Mouse (Mus musculus): Measurements from ENCODE around the gene Tgfbr3l.

Tgfbr3l gene

DNA sequence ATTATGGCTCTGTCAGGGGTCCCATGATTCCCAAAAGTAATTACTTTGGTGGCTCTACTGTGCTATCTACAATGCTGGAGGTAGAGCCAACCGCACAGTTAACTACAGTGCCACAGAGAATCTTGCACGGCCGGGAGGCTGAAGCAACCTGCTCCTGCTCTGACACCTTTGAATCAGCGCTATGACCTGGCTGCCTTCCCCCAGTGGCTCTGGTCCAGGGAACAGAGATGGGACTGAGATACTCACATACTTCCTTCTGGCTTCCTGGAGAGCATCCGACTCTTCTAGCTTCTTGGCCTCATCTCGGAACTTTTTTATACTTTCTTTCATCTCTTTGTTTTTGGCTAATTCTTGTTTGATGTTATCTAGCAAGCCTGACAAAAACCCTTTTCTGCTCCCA lies 21.6 kb downstream of the Tgfbr3l start:
- DNase-seq = no peak

DNA sequence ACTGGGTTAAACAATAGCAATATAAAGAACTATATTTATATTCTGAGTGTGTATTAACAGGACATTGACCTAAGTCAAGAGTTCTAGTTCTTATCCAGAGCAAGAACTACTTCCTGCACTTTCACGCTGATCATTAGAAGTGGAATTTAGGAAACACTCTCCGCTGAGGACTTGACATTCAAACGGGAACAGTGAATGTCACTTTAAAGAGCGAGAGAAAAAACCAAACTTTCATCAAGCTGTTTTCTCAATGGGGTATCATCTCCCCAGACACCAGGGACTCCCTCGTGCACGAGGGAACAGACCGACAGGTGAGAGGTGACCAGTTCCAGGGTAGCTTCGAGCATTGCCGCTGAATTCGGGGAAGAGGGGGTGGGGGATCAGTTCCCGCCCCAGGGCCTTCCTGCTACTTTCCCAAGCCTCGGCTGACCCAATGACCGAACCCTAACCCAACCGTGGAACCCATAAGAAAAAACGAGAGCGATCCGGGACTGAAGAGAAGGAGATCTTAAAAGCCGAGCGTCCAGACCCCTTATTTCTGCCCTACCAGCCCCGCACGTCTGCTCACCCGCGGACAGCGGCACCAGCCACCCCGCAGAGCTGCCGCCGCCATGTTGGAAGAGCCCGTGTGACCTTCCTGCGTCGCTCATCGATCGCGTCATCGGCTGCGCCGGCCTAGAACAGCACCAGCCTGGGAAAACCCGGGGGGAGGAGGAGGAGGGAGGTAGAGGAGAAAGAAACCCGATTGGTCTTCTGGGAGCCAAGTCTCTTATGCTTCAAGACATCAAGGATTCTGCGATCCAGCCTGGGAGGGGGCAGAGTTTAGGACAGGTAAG lies 27.5 kb downstream of the Tgfbr3l start, which contains the start of gene Timm44:
Gene Timm44 (minus strand): TSS at position 639 of the 836 bp plus-strand sequence.
- peak; percentile 94 for DNase-seq

- DNase-seq = no peak
Observed at GRCm38 (mm10) chr8:4276111-4276465, 28.1 kb downstream of the Tgfbr3l start.

DNA sequence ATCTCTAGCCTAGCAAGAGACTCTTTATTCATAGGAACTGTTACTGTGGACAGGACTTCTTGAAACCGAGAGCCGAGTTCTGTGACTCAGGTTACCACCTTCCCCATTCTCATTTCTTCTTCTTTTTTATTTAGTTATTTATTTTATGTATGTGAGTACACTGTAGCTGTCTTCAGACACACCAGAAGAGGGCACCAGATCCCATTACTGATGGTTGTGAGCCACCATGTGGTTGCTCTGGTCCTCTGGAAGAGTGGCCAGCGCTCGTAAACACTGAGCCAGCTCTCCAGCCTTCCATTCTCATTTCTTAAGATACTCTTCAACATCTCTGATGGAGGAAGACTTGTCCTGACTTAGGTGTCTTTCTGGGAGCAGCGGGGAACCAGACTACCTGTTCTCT lies 44.7 kb downstream of the Tgfbr3l start:
- DNase-seq = no peak

DNA sequence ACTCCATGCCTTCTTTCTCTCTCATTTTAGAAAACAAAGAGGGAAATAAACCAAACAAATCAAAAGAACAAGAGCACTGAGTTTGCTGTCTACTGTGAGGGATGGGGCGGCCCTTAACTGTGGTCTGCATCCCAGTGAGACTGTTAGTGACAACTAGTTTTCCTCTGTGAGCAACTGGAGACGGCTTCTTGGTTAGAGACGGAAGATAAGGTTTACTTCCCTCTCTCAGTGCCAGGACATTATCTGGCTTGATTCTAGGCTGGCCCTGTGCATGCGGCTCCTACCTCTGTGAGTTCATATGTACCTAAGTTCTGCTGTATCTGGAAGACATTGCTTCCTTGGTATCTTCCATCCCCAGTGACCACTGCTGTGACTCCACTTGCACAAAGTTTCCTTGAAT lies 49.8 kb downstream of the Tgfbr3l start:
- DNase-seq = no peak

Measured in cerebellum, adult 11 months (tissue).